8 mouse cellular contexts compared by ENCODE assay signal in genomic region chr9:76323186-76323701, GRCm38 (mm10). TPM values are rescaled to one million over a fixed set of nuclear protein-coding genes. Genes with fewer than 3 reads are reported as not detected.
DNase-seq lines count a peak whose midpoint lies in the region; ATAC-seq and TF ChIP-seq lines count a peak whose summit lies in the region.

No protein-coding gene starts in this region.

- intact Hi-C loops in left cerebral cortex, postnatal 25 days (cut with DNase I): no loop called here

- no peak for TF ChIP-seq EP300 in lung, postnatal 0 days (IDR thresholded peaks at IDR 0.05)

- no peaks in the 10 kb centered on the region for H3K36me3 ChIP-seq in lung, postnatal 0 days (ENCODE audit: insufficient read depth, low read length)
- H3K36me3 ChIP-seq in midbrain, postnatal 0 days (ENCODE audit: insufficient read depth, low read length): no peaks in the 10 kb centered on the region

- ATAC-seq in lung, postnatal 0 days: no peak
- peak; percentile 76 for ATAC-seq in midbrain, postnatal 0 days (ENCODE audit: low FRiP score)

- peak; percentile 10 to 66 for DNase-seq in adrenal gland, adult (ENCODE audit: inconsistent age in 2 of 2, low spot score in 1 of 2)
- no peak for DNase-seq in adrenal gland, adult 8-10 months
- peak; percentile 7 for DNase-seq in lung, postnatal 0 days (ENCODE audit: low spot score)
- no peak for DNase-seq in lung, adult 2 months
- DNase-seq in frontal cortex, postnatal 25 days (ENCODE audit: low spot score in 2 of 2): peak; percentile 10 to 14
- DNase-seq in left cerebral cortex, postnatal 25 days (ENCODE audit: low spot score in 2 of 2): peak; percentile 32 to 33
- DNase-seq in midbrain, postnatal 0 days (ENCODE audit: low spot score): peak; percentile 74
- DNase-seq in spleen, adult 12 weeks (ENCODE audit: low spot score): no peak

- H3K9ac ChIP-seq in lung, postnatal 0 days (replicated peaks; ENCODE audit: low read depth): no peak overlapping the region
- H3K9ac ChIP-seq in midbrain, postnatal 0 days (replicated peaks; ENCODE audit: low read length, poor library complexity, severe bottlenecking): peak overlapping the region; percentile 51

- H3K27me3 ChIP-seq in lung, postnatal 0 days (replicated peaks; ENCODE audit: insufficient read depth, low read length): 0 out of 2 replicates have a peak, but pooled peaks cover 6% of the 10 kb centered on the region
- H3K27me3 ChIP-seq in midbrain, postnatal 0 days (ENCODE audit: insufficient read depth, low read length): no peaks in the 10 kb centered on the region

- peak overlapping the region; percentile 61 for H3K4me2 ChIP-seq in lung, postnatal 0 days (replicated peaks; ENCODE audit: low read depth, low read length)
- H3K4me2 ChIP-seq in midbrain, postnatal 0 days (ENCODE audit: low read depth, low read length, poor library complexity, severe bottlenecking): peak overlapping the region; percentile 57

- H3K4me3 ChIP-seq in lung, postnatal 0 days (ENCODE audit: low read depth, low read length): peak overlapping the region; percentile 32
- H3K4me3 ChIP-seq in lung, adult 2 months (replicated peaks; ENCODE audit: extremely low read depth, low read depth, low read length): no peak overlapping the region
- H3K4me3 ChIP-seq in midbrain, postnatal 0 days (ENCODE audit: low read depth, low read length): peak overlapping the region; percentile 54

- TF ChIP-seq CTCF in lung, postnatal 0 days (IDR thresholded peaks at IDR 0.05): no peak
- TF ChIP-seq CTCF in lung, adult 2 months (IDR thresholded peaks at IDR 0.05; ENCODE audit: insufficient read depth, low read length): no peak
- no peak for TF ChIP-seq CTCF in midbrain, postnatal 0 days (IDR thresholded peaks at IDR 0.05)

- WGBS in lung, postnatal 0 days: 1% methylated on average over 29 of the region's 29 CpGs
- WGBS in lung, adult 2 months: 2% methylated on average over 29 of the region's 29 CpGs
- WGBS in midbrain, postnatal 0 days: under 1% methylated on average over 29 of the region's 29 CpGs

- no peaks in the 10 kb centered on the region for H3K4me1 ChIP-seq in lung, postnatal 0 days (ENCODE audit: insufficient read depth, low read depth, low read length)
- no peaks in the 10 kb centered on the region for H3K4me1 ChIP-seq in lung, adult 2 months (ENCODE audit: control insufficient read depth, insufficient read depth, low read length)
- H3K4me1 ChIP-seq in midbrain, postnatal 0 days (ENCODE audit: insufficient read depth, low read length): peaks cover 3% of the 10 kb centered on the region; the same call in 1 of the 2 replicates

- no peak overlapping the region for H3K27ac ChIP-seq in lung, postnatal 0 days (ENCODE audit: low read length)
- H3K27ac ChIP-seq in midbrain, postnatal 0 days (ENCODE audit: low read depth, low read length): peak overlapping the region; percentile 59

- H3K9me3 ChIP-seq in lung, postnatal 0 days (ENCODE audit: low read length): no peaks in the 10 kb centered on the region
- no peaks in the 10 kb centered on the region for H3K9me3 ChIP-seq in midbrain, postnatal 0 days (ENCODE audit: low read length)

- no peak for TF ChIP-seq POLR2A in lung, adult 2 months (IDR thresholded peaks at IDR 0.05; ENCODE audit: borderline replicate concordance, extremely low read depth, low read depth, low read length)

RNA-seq across cellular contexts. Expression of gene Hcrtr2, which starts 0.4 kb away (rescaled TPM):
- total RNA-seq in adrenal gland, adult 8-10 months (2022): under 1 TPM; 0.07 to 0.17 (median 0.14) TPM
- 0.06 TPM in 1 of 2 replicates, not detected in the other for polyA plus RNA-seq in lung, postnatal 0 days (2015; fragmentation: Nextera tagmentation; extraction: Ambion mirVana)
- 0.05 and 0.06 TPM in 2 replicates for polyA plus RNA-seq in lung, adult 2 months (2012; rRNA removed)
- 1 to 10 TPM; 3.0 to 3.5 TPM for total RNA-seq in left cerebral cortex, postnatal 25 days (2021)
- total RNA-seq in midbrain, postnatal 0 days (2014; rRNA removed): 10.9 and 13.7 TPM in 2 replicates
- polyA plus RNA-seq in midbrain, postnatal 0 days (2015; fragmentation: Nextera tagmentation; extraction: Ambion mirVana): 6.6 and 7.7 TPM in 2 replicates

Comparison
In these comparisons a context has a peak if more than half of its experiments do, and no peak if none do; other contexts are left out.
1. DNase-seq: peak in adrenal gland, adult (2 of 2), lung, postnatal 0 days (single experiment), frontal cortex, postnatal 25 days (2 of 2), left cerebral cortex, postnatal 25 days (2 of 2) and midbrain, postnatal 0 days (single experiment); none in adrenal gland, adult 8-10 months (single experiment), lung, adult 2 months (single experiment) and spleen, adult 12 weeks (single experiment).